Mouse (Mus musculus): ENCODE measurements around the gene Kmt2d.

Gene Kmt2d

GRCm38 (mm10) chr15:98859319-98860043 is 11.5 kb downstream of the Kmt2d start:
- DNase-seq (ENCODE audit: low spot score in 2 of 2): no peak

DNA sequence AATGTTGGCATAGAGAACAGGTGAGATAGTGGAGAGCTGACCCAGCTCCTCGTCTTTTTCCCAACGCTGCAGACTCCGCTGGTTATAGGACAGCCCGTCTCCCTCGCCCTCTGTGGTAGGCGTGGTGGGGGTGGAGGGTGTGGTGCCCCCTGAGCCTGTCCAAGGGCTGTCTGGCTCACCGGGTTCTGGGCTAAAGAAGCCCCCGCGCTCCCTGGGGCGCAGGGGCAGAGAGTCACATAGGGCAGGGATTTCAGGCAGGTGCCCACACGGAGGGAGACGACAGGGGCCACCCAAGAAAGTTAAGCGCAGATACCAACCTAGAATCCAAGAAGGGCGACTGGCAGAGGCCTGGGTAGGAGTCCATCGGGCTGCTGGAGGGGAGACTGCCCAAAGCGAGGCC is 16.8 kb downstream of the Kmt2d start:
- DNase-seq (ENCODE audit: low spot score in 2 of 2): no peak

DNA sequence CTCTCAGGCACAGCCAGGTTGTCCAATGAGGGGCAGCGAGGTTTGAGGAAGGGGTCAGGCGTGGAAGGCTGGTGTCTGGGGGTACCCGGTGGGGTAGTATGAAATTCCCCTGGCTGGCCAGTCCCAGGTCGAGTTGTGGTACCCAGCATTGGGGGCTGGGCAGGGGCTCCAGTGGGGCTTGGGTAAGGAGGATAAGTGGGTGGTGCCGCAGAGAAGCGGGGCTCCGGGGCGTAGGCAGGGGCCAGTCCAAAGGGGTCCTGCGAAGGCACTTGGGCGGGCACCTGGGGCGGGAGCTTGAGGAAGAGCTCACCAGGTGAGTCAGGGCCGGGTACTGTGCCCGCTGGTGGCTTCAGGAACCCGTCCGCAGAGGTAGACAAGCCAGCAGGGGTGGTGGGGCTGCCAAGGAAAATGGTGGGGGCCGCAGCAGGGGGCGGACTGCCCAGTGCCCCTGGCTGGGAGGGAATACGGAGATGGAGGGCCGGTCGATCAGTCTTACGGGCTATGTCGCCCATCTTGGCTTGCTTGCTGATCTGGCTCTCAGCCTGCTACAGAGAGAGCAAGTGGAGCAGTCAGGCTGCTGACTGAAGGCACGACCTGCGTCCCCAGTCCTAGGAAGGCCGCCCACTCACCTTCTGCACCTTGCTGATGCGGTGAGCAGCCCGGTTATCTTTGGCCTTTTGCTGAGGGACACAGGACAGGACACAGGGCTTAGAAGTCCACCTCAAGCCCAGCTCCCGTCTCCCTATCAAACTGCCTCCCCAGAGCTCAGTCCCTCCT is 17.7 kb downstream of the Kmt2d start:
- DNase-seq (ENCODE audit: low spot score in 2 of 2): no peak

DNA sequence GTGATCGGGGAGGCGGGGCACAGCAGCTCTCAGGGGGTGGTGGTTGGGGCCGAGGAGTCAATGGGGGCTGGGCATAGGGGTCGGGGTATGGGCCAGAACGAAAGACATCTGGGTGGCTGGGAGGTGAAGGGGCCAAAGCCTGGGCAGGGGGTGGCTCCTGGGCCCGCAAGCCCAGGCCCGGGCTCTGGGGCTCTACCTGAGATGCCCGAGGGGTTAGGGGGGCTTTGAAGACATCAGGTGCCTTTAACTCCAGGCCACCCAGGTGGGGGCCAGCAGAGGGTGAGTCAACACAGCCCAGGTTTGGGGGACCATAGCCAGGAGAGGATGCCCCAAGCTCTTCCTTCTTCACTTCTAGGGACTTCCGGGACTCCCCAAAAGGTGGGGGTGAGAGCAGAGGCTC is 18.3 kb downstream of the Kmt2d start:
- no peak for DNase-seq (ENCODE audit: low spot score in 2 of 2)

DNA sequence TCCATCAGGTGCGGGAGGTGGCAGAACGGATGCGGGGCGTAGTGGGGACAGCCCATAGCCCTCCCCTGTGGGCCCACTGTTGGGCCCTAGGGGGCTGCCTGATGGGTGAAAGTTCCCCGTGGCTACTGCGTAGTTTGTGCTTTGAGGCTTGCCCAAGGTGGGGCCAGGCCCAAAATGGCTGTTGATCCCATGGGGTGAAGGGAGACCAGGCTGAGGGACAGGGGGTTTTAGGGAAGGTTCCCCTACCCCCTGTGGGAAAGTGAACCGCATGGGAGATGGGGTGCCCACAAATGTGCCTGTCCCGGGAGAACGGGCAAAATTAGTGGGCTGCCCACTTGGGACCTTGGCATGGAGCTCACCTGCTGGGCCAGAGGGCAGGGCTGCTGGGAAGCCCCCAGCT is 18.9 kb downstream of the Kmt2d start:
- no peak for DNase-seq (ENCODE audit: low spot score in 2 of 2)

DNA sequence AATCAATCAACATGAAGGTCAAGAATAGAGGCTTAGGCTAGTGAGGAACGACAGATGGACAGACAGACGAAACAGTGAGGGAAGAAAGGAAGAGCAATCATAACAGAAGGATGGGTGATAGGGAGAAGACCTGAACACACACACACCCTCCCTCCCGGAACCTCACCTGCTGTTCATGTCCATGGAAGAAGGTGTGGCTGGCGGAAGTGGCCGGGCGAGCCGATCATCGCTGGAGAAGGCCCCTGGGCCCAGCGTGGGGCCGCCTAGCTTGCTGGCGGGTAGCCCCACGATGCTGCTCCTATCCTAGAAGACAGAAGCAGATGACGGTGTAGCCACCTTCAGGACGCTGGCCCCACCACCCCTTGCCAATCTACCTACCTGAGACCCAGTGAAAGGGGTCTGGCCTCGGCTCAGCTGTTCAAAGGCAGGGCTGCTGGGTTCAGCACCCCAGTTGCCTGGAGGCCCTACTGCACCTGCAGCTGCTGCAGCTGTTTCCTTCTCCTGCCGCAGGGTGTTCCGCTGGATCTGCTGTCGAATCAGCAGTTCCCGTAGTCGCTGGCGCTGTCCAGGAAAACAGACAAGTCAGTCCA is 19.7 kb downstream of the Kmt2d start:
- DNase-seq (ENCODE audit: low spot score in 2 of 2): no peak

GRCm38 (mm10) chr15:98850668-98851067 is 20.3 kb downstream of the Kmt2d start:
- DNase-seq (ENCODE audit: low spot score in 2 of 2): no peak

GRCm38 (mm10) chr15:98849956-98850600 is 20.9 kb downstream of the Kmt2d start:
- DNase-seq (ENCODE audit: low spot score in 2 of 2): no peak

- no peak for DNase-seq (ENCODE audit: low spot score in 2 of 2)
These were observed 21.8 kb downstream of the Kmt2d start for GRCm38 (mm10) chr15:98849165-98849564.

GRCm38 (mm10) chr15:98846140-98846539 is 24.9 kb downstream of the Kmt2d start:
- DNase-seq (ENCODE audit: low spot score in 2 of 2): no peak

GRCm38 (mm10) chr15:98845149-98845548 is 25.9 kb downstream of the Kmt2d start:
- DNase-seq (ENCODE audit: low spot score in 2 of 2): no peak

- no peak for DNase-seq (ENCODE audit: low spot score in 2 of 2)
These were observed 27.3 kb downstream of the Kmt2d start for GRCm38 (mm10) chr15:98843595-98844223.

GRCm38 (mm10) chr15:98839671-98840585 is 31.1 kb downstream of the Kmt2d start:
- no peak for DNase-seq (ENCODE audit: low spot score in 2 of 2)

- DNase-seq (ENCODE audit: low spot score in 2 of 2): no peak
These were observed 31.8 kb downstream of the Kmt2d start for GRCm38 (mm10) chr15:98839161-98839560.

DNA sequence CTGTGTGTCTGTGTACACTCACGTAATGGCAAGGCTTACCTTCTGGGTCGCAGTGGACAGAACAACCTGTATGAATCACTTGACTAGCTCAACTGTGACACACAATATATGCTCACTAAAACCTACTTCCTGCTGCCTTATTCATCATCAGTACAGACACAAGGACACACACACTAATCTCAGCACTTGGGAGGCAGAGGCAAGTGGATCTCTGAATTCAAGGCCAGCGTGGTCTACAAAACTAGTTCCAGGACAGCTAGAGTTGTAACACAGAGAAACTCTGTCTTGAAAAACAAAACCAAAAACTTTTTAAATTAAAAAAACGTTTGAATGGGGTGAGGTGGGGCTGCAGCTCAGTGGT is 33.3 kb downstream of the Kmt2d start:
- DNase-seq (ENCODE audit: low spot score in 2 of 2): no peak

DNA sequence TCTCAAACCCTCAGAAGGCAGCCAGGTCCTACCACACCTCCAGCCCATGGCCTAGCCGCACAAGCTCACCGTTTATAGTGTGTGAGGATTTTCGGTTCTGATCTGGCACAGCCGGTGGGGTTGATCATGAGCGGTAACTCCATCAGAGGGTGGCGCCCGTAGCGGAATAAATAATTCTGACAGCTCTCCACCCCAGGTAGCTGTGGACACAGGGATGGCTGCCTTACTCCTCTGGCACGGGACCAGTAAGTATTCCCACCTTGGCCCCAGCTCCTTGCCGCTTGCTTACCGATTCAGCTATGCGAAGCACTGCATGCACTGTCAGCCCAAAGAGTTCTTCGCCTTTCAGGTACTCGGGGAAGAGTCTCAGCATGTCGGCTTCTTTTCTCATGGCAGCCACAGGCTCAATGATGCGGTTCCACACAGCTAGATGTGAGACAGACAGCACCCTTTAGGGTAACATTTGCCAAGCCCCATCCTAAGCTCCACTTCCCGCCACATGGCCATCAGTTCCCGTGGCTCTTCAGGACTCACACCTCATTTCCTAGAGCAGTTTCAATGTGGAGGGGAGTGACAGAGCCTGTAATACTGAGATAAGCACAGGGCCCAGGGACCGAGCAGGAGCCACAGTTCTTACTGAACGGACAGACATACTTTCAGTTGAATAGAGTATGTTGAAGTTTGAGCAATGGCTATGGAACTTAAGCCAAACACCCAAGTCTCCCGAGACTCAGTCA is 33.8 kb downstream of the Kmt2d start:
- no peak for DNase-seq (ENCODE audit: low spot score in 2 of 2)

DNA sequence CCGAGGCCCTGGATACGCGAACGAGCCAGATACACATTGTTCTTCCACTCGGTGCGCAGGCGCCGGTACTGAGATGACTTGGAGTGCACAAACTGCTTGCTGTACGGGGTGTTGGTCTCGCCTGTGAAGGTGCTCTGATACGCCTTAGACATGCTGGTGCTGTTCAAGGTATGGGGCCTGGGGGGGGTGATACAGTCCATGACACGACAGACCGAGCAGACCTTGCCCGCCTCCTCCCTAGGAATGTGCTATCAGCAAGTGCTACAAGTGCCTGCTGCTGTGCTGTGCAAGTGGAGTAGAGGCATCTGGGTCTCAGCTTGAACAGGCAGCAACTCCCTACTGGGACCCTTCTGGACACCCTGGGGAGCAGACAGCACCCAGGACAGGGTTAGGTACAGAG is 35.7 kb downstream of the Kmt2d start:
- no peak for DNase-seq (ENCODE audit: low spot score in 2 of 2)

DNA sequence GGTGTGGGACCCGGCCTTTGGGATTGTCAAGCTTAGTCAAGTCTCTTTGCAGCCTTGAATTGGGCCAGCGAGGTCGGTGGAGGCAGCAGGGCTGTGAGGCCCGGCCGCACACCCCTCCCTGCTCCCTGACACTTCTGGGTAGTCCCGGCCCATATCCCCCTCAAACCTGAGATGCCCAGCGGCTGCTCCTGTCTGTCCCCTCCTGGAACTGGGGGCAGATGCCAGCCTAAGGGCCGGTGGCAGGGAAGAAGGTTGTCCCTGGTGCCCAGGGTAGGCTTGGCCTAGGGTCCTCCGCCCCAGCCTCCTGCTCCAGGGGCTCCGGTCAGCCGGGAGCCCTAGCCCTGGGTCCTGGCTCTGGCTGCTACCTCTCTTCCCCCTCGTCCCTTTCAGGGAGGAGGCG is 36.9 kb downstream of the Kmt2d start:
- no peak for DNase-seq (ENCODE audit: low spot score in 2 of 2)

- no peak for DNase-seq (ENCODE audit: low spot score in 2 of 2)
These were observed 37.7 kb downstream of the Kmt2d start for GRCm38 (mm10) chr15:98833281-98833680.

Measured in frontal cortex, postnatal 25 days (tissue).